Mouse (Mus musculus): ENCODE results near the gene Rimklb. TPM values are rescaled to one million over a fixed set of nuclear protein-coding genes. Genes with fewer than 3 reads are reported as not detected.

The Rimklb gene
- polyA plus RNA-seq, 1 experiment from 2014 or later: 7.3 TPM

GRCm38 (mm10) chr6:122466092-122466713 lies 32.4 kb downstream of the Rimklb start:
- Histone ChIP-seq H3K9ac (ENCODE audit: low read length) (no peak overlapping the region), H3K9me3 (replicated peaks; ENCODE audit: control insufficient read depth, low read length) (no peaks in the 10 kb centered on the region), H3K4me3 (replicated peaks; ENCODE audit: low read length) (no peak overlapping the region), H3K27ac (ENCODE audit: low read length) (no peak overlapping the region), H3K36me3 (ENCODE audit: control insufficient read depth, insufficient read depth, low read length) (no peaks in the 10 kb centered on the region), H3K4me2 (ENCODE audit: low read depth, low read length) (no peak overlapping the region), H3K27me3 (ENCODE audit: control insufficient read depth, insufficient read depth, low read length) (no peaks in the 10 kb centered on the region), H3K4me1 (ENCODE audit: control insufficient read depth, insufficient read depth, low read length) (no peaks in the 10 kb centered on the region)
- WGBS: 83% methylated on average over 3 of the region's 3 CpGs
- ATAC-seq (ENCODE audit: insufficient read depth, low FRiP score): no peak

- Histone ChIP-seq H3K4me3 (replicated peaks; ENCODE audit: low read length) (no peak overlapping the region), H3K36me3 (ENCODE audit: control insufficient read depth, insufficient read depth, low read length) (no peaks in the 10 kb centered on the region), H3K27me3 (ENCODE audit: control insufficient read depth, insufficient read depth, low read length) (no peaks in the 10 kb centered on the region), H3K27ac (ENCODE audit: low read length) (no peak overlapping the region), H3K4me2 (ENCODE audit: low read depth, low read length) (no peak overlapping the region), H3K9me3 (replicated peaks; ENCODE audit: control insufficient read depth, low read length) (no peaks in the 10 kb centered on the region), H3K9ac (ENCODE audit: low read length) (no peak overlapping the region), H3K4me1 (ENCODE audit: control insufficient read depth, insufficient read depth, low read length) (no peaks in the 10 kb centered on the region)
- no peak for ATAC-seq (ENCODE audit: insufficient read depth, low FRiP score)
- WGBS: 84% methylated on average over 8 of the region's 8 CpGs
Observed at GRCm38 (mm10) chr6:122458946-122459693, 39.4 kb downstream of the Rimklb start.

- no peak for ATAC-seq (ENCODE audit: insufficient read depth, low FRiP score)
- H3K9ac ChIP-seq (ENCODE audit: low read length): no peak overlapping the region
- no peaks in the 10 kb centered on the region for H3K9me3 ChIP-seq (replicated peaks; ENCODE audit: control insufficient read depth, low read length)
- H3K36me3 ChIP-seq (ENCODE audit: control insufficient read depth, insufficient read depth, low read length): no peaks in the 10 kb centered on the region
- no peak overlapping the region for H3K4me2 ChIP-seq (ENCODE audit: low read depth, low read length)
- H3K4me1 ChIP-seq (ENCODE audit: control insufficient read depth, insufficient read depth, low read length): no peaks in the 10 kb centered on the region
- no peak overlapping the region for H3K27ac ChIP-seq (ENCODE audit: low read length)
- WGBS: 87% methylated on average over 7 of the region's 7 CpGs
- no peaks in the 10 kb centered on the region for H3K27me3 ChIP-seq (ENCODE audit: control insufficient read depth, insufficient read depth, low read length)
- no peak overlapping the region for H3K4me3 ChIP-seq (replicated peaks; ENCODE audit: low read length)
Observed at GRCm38 (mm10) chr6:122447848-122448247, 50.7 kb downstream of the Rimklb start.

DNA sequence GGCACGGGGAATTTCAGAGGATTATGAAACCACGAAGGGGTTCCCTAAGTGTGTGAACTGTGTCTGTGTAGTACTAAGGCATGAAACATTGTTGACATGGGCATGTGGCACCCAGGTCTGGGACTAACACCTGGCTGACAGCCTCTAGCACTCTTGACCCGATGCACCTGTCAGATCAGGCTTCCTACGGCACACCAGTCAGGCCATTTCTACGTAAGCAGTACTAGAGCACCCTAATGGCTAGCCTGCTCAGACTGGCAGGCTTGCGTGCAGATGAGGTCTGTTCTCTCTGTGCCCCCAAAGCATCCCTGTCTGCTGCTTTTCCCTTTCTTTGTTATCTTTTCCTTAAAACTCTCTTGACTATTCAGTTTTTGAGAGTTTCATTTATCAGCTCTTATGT lies 53.3 kb downstream of the Rimklb start:
- Histone ChIP-seq H3K9ac (ENCODE audit: low read length) (no peak overlapping the region), H3K36me3 (ENCODE audit: control insufficient read depth, insufficient read depth, low read length) (no peaks in the 10 kb centered on the region), H3K9me3 (replicated peaks; ENCODE audit: control insufficient read depth, low read length) (no peaks in the 10 kb centered on the region), H3K27me3 (ENCODE audit: control insufficient read depth, insufficient read depth, low read length) (no peaks in the 10 kb centered on the region), H3K4me2 (ENCODE audit: low read depth, low read length) (no peak overlapping the region), H3K4me3 (replicated peaks; ENCODE audit: low read length) (no peak overlapping the region), H3K4me1 (ENCODE audit: control insufficient read depth, insufficient read depth, low read length) (no peaks in the 10 kb centered on the region), H3K27ac (ENCODE audit: low read length) (no peak overlapping the region)
- ATAC-seq (ENCODE audit: insufficient read depth, low FRiP score): no peak
- WGBS: 70% methylated on average over 6 of the region's 6 CpGs

GRCm38 (mm10) chr6:122440632-122441226 lies 57.8 kb downstream of the Rimklb start:
- ATAC-seq (ENCODE audit: insufficient read depth, low FRiP score): no peak
- WGBS: 76% methylated on average over 4 of the region's 4 CpGs
- Histone ChIP-seq H3K9ac (ENCODE audit: low read length) (no peak overlapping the region), H3K4me2 (ENCODE audit: low read depth, low read length) (no peak overlapping the region), H3K9me3 (replicated peaks; ENCODE audit: control insufficient read depth, low read length) (no peaks in the 10 kb centered on the region), H3K36me3 (ENCODE audit: control insufficient read depth, insufficient read depth, low read length) (no peaks in the 10 kb centered on the region), H3K4me1 (ENCODE audit: control insufficient read depth, insufficient read depth, low read length) (no peaks in the 10 kb centered on the region), H3K27ac (ENCODE audit: low read length) (no peak overlapping the region), H3K27me3 (ENCODE audit: control insufficient read depth, insufficient read depth, low read length) (no peaks in the 10 kb centered on the region), H3K4me3 (replicated peaks; ENCODE audit: low read length) (no peak overlapping the region)

DNA sequence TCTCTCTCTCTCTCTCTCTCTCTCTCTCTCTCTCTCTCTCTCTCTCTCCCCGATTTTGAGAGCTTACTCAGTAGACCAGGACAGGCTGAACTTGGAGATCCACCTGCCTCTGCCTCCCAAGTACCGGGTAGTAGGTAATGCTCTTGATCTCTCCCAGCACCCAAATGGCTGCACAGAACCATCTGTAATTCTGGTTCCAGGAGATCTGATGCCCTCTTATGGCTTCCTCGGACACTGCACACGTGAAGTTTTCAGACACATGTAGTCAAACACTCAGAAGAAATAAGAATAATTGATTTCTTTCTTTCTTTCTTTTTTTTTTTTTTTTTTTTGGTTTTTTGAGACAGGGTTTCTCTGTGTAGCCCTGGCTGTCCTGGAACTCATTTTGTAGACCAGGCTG lies 59.3 kb downstream of the Rimklb start:
- 75% methylated on average over 4 of the region's 4 CpGs for WGBS
- Histone ChIP-seq H3K36me3 (ENCODE audit: control insufficient read depth, insufficient read depth, low read length) (no peaks in the 10 kb centered on the region), H3K27me3 (ENCODE audit: control insufficient read depth, insufficient read depth, low read length) (no peaks in the 10 kb centered on the region), H3K4me3 (replicated peaks; ENCODE audit: low read length) (no peak overlapping the region), H3K9ac (ENCODE audit: low read length) (no peak overlapping the region), H3K9me3 (replicated peaks; ENCODE audit: control insufficient read depth, low read length) (no peaks in the 10 kb centered on the region), H3K4me1 (ENCODE audit: control insufficient read depth, insufficient read depth, low read length) (no peaks in the 10 kb centered on the region), H3K27ac (ENCODE audit: low read length) (no peak overlapping the region), H3K4me2 (ENCODE audit: low read depth, low read length) (no peak overlapping the region)
- ATAC-seq (ENCODE audit: insufficient read depth, low FRiP score): no peak

- ATAC-seq (ENCODE audit: insufficient read depth, low FRiP score): no peak
- no peak overlapping the region for H3K4me3 ChIP-seq (replicated peaks; ENCODE audit: low read length)
- H3K4me2 ChIP-seq (ENCODE audit: low read depth, low read length): no peak overlapping the region
- 91% methylated on average over 2 of the region's 2 CpGs for WGBS
- no peak overlapping the region for H3K27ac ChIP-seq (ENCODE audit: low read length)
- no peaks in the 10 kb centered on the region for H3K27me3 ChIP-seq (ENCODE audit: control insufficient read depth, insufficient read depth, low read length)
- no peaks in the 10 kb centered on the region for H3K4me1 ChIP-seq (ENCODE audit: control insufficient read depth, insufficient read depth, low read length)
- H3K36me3 ChIP-seq (ENCODE audit: control insufficient read depth, insufficient read depth, low read length): no peaks in the 10 kb centered on the region
- H3K9ac ChIP-seq (ENCODE audit: low read length): no peak overlapping the region
- H3K9me3 ChIP-seq (replicated peaks; ENCODE audit: control insufficient read depth, low read length): no peaks in the 10 kb centered on the region
Observed at GRCm38 (mm10) chr6:122435270-122435669, 63.3 kb downstream of the Rimklb start.

DNA sequence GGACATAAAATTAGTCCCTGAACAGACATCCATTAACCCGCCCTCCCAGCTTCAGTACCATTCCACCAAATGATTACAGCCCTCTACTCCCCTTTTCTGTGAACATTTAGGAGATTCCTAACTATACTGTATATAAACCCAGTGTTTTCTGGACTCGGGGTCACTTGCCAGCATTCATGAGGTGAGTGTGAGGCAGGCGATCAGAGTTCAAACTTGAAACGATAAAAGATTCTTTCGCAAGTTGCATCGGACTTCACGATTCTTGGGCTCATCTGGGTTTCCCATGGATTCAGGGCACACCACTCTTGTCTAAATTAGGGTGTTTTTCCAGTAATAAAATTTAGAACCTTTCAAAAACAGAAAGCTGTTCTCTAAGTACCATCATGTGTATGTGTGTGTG lies 71.1 kb downstream of the Rimklb start:
- H3K4me1 ChIP-seq (ENCODE audit: control insufficient read depth, insufficient read depth, low read length): no peaks in the 10 kb centered on the region
- no peaks in the 10 kb centered on the region for H3K36me3 ChIP-seq (ENCODE audit: control insufficient read depth, insufficient read depth, low read length)
- 83% methylated on average over 7 of the region's 7 CpGs for WGBS
- H3K9ac ChIP-seq (ENCODE audit: low read length): no peak overlapping the region
- H3K4me2 ChIP-seq (ENCODE audit: low read depth, low read length): no peak overlapping the region
- H3K27me3 ChIP-seq (ENCODE audit: control insufficient read depth, insufficient read depth, low read length): no peaks in the 10 kb centered on the region
- no peaks in the 10 kb centered on the region for H3K9me3 ChIP-seq (replicated peaks; ENCODE audit: control insufficient read depth, low read length)
- no peak for ATAC-seq (ENCODE audit: insufficient read depth, low FRiP score)
- no peak overlapping the region for H3K4me3 ChIP-seq (replicated peaks; ENCODE audit: low read length)
- no peak overlapping the region for H3K27ac ChIP-seq (ENCODE audit: low read length)

- Histone ChIP-seq H3K4me2 (ENCODE audit: low read depth, low read length) (no peak overlapping the region), H3K4me1 (ENCODE audit: control insufficient read depth, insufficient read depth, low read length) (no peaks in the 10 kb centered on the region), H3K27me3 (ENCODE audit: control insufficient read depth, insufficient read depth, low read length) (no peaks in the 10 kb centered on the region), H3K4me3 (replicated peaks; ENCODE audit: low read length) (no peak overlapping the region), H3K36me3 (ENCODE audit: control insufficient read depth, insufficient read depth, low read length) (no peaks in the 10 kb centered on the region), H3K9me3 (replicated peaks; ENCODE audit: control insufficient read depth, low read length) (no peaks in the 10 kb centered on the region), H3K27ac (ENCODE audit: low read length) (no peak overlapping the region), H3K9ac (ENCODE audit: low read length) (no peak overlapping the region)
- 77% methylated on average over 7 of the region's 7 CpGs for WGBS
- ATAC-seq (ENCODE audit: insufficient read depth, low FRiP score): no peak
Observed at GRCm38 (mm10) chr6:122417015-122417414, 81.5 kb downstream of the Rimklb start.
